Mouse (Mus musculus) ES-CJ7 (cell line): ENCODE data around the gene Uqcr10.

Experiments used
- DNase-seq: peaks from one replicate; pipeline ENCODE4 v3.0.0; 2011; ENCODE audit warnings: low read depth, low spot score

Gene Uqcr10

GRCm38 (mm10) chr11:4675693-4676092 is 28.4 kb downstream of the Uqcr10 start:
- no peak for DNase-seq

GRCm38 (mm10) chr11:4675126-4675562 is 29.0 kb downstream of the Uqcr10 start:
- DNase-seq = no peak

- no peak for DNase-seq
These were observed 29.5 kb downstream of the Uqcr10 start for GRCm38 (mm10) chr11:4674593-4674992.

- no peak for DNase-seq
These were observed 32.4 kb downstream of the Uqcr10 start for GRCm38 (mm10) chr11:4671736-4672135.

GRCm38 (mm10) chr11:4662496-4662878 is 41.7 kb downstream of the Uqcr10 start:
- no peak for DNase-seq

- no peak for DNase-seq
These were observed 42.2 kb downstream of the Uqcr10 start for GRCm38 (mm10) chr11:4661871-4662495.

GRCm38 (mm10) chr11:4661324-4661723 is 42.8 kb downstream of the Uqcr10 start:
- no peak for DNase-seq

- no peak for DNase-seq
These were observed 43.7 kb downstream of the Uqcr10 start for GRCm38 (mm10) chr11:4660309-4661025.

GRCm38 (mm10) chr11:4659818-4660217 is 44.3 kb downstream of the Uqcr10 start:
- DNase-seq = no peak
